Mouse (Mus musculus) MEL (cell line): ENCODE measurements around the gene Proser1. TPM values are rescaled to one million over a fixed set of nuclear protein-coding genes. Genes with fewer than 3 reads are reported as not detected.

Source experiments
- DNase-seq: peaks from one replicate; pipeline ENCODE4 v3.0.0; 2011; ENCODE audit warnings: low read depth, low spot score
- H3K27ac ChIP-seq: 2 replicates; pipeline ENCODE4 v1.5.1; 2012; ENCODE audit warnings: low read depth, mild to moderate bottlenecking, control low read depth, low read length, moderate library complexity; ENCODE audit not compliant: control insufficient read depth
- H3K27me3 ChIP-seq, 2 experiments: fragments of 150-350 bp in 1 of 2; sonication (generic) in 1 of 2; 2 replicates each; pipeline ENCODE4 v1.6.1; 2012; ENCODE audit warnings: low read length in 2 of 2, mild to moderate bottlenecking in 2 of 2, improper control_type of control experiment in 1 of 2, moderate library complexity in 1 of 2; ENCODE audit not compliant: insufficient read depth in 2 of 2, control insufficient read depth in 1 of 2
- H3K36me3 ChIP-seq, 2 experiments: 2 replicates each; pipeline ENCODE4 v1.6.1; 2012 to 2014; ENCODE audit warnings: low read length in 2 of 2, improper control_type of control experiment in 1 of 2, inconsistent platforms in 1 of 2, mild to moderate bottlenecking in 1 of 2; ENCODE audit not compliant: insufficient read depth in 2 of 2, control insufficient read depth in 1 of 2
- H3K4me1 ChIP-seq, 2 experiments: fragments of 150-350 bp in 1 of 2; sonication (generic) in 1 of 2; 2 replicates each; pipeline ENCODE4 v1.6.1; 2012; ENCODE audit warnings: low read length in 2 of 2, improper control_type of control experiment in 1 of 2, mild to moderate bottlenecking in 1 of 2; ENCODE audit not compliant: insufficient read depth in 2 of 2, control insufficient read depth in 1 of 2
- H3K4me3 ChIP-seq, 2 experiments: fragments of 150-350 bp in 1 of 2; sonication (generic) in 1 of 2; 2 replicates each; pipeline ENCODE4 v1.5.1; 2012; ENCODE audit warnings: low read depth in 2 of 2, low read length in 2 of 2, mild to moderate bottlenecking in 2 of 2, moderate library complexity in 2 of 2, control low read depth in 1 of 2, improper control_type of control experiment in 1 of 2; ENCODE audit not compliant: control insufficient read depth in 1 of 2, insufficient read depth in 1 of 2
- H3K79me2 ChIP-seq: 2 replicates; pipeline ENCODE4 v1.6.1; 2012; ENCODE audit warnings: mild to moderate bottlenecking, low read length, moderate library complexity; ENCODE audit not compliant: control insufficient read depth, poor library complexity, insufficient read depth
- H3K9ac ChIP-seq: 2 replicates; pipeline ENCODE4 v1.6.1; 2012; ENCODE audit warnings: low read depth, mild to moderate bottlenecking, control low read depth, low read length, moderate library complexity; ENCODE audit not compliant: control insufficient read depth, poor library complexity, severe bottlenecking
- H3K9me3 ChIP-seq: fragments of 150-350 bp; sonication (generic); replicated peaks from 2 replicates; pipeline ENCODE4 v1.6.1; 2012; ENCODE audit warnings: mild to moderate bottlenecking, low read length, improper control_type of control experiment, moderate library complexity; ENCODE audit not compliant: insufficient read depth
- BHLHE40 ChIP-seq: IDR thresholded peaks from 2 replicates; pipeline ENCODE4 v1.6.1; 2012; ENCODE audit warnings: low read depth, mild to moderate bottlenecking, inconsistent platforms, low read length, improper control_type of control experiment, borderline replicate concordance
- EP300 ChIP-seq, 2 experiments: IDR thresholded peaks; 2 replicates each; pipeline ENCODE4 v1.6.1; 2011; ENCODE audit warnings: improper control_type of control experiment in 2 of 2, low read length in 2 of 2, low read depth in 1 of 2, mild to moderate bottlenecking in 1 of 2
- KAT2A ChIP-seq: conservative IDR thresholded peaks from 2 replicates; pipeline ENCODE4 v1.6.1; 2012; ENCODE audit warnings: low read depth, low read length, improper control_type of control experiment, inconsistent platforms
- MAX ChIP-seq: IDR thresholded peaks from 2 replicates; pipeline ENCODE4 v1.6.1; 2011; ENCODE audit warnings: low read length, improper control_type of control experiment
- MEF2A ChIP-seq: IDR thresholded peaks from 2 replicates; pipeline ENCODE4 v1.6.1; 2014; ENCODE audit warnings: low read depth, mild to moderate bottlenecking, inconsistent platforms, low read length, improper control_type of control experiment; ENCODE audit not compliant: poor library complexity, insufficient replicate concordance, severe bottlenecking; ENCODE audit errors: extremely low read depth
- MXI1 ChIP-seq: IDR thresholded peaks from 2 replicates; pipeline ENCODE4 v1.6.1; 2011; ENCODE audit warnings: mild to moderate bottlenecking, low read depth, low read length, improper control_type of control experiment
- MYB ChIP-seq: IDR thresholded peaks from 2 replicates; pipeline ENCODE4 v1.6.1; 2011; ENCODE audit warnings: mild to moderate bottlenecking, low read depth, low read length, improper control_type of control experiment
- NELFE ChIP-seq: IDR thresholded peaks from 2 replicates; pipeline ENCODE4 v1.6.1; 2011; ENCODE audit warnings: low read depth, low read length, improper control_type of control experiment
- POLR2A ChIP-seq, 2 experiments: IDR thresholded peaks; 2 replicates each; pipeline ENCODE4 v1.6.1; 2011 to 2012; ENCODE audit warnings: low read length in 2 of 2, mild to moderate bottlenecking in 2 of 2, control low read depth in 1 of 2, improper control_type of control experiment in 1 of 2, low read depth in 1 of 2, moderate library complexity in 1 of 2; ENCODE audit not compliant: control insufficient read depth in 1 of 2, insufficient read depth in 1 of 2, poor library complexity in 1 of 2
- POLR2AphosphoS2 ChIP-seq: IDR thresholded peaks from 2 replicates; pipeline ENCODE4 v1.6.1; 2011; ENCODE audit warnings: low read length, improper control_type of control experiment
- POLR2AphosphoS5 ChIP-seq: IDR thresholded peaks from 2 replicates; pipeline ENCODE4 v1.6.1; 2012; ENCODE audit warnings: low read depth, borderline replicate concordance, mild to moderate bottlenecking, inconsistent platforms, low read length, moderate library complexity, mixed read lengths
- RAD21 ChIP-seq: IDR thresholded peaks from 2 replicates; pipeline ENCODE4 v1.6.1; 2011; ENCODE audit warnings: mild to moderate bottlenecking, low read depth, low read length, improper control_type of control experiment
- TBP ChIP-seq: IDR thresholded peaks from 2 replicates; pipeline ENCODE4 v1.8.0; 2011; ENCODE audit warnings: low read depth, low read length, improper control_type of control experiment
- UBTF ChIP-seq: IDR thresholded peaks from 2 replicates; pipeline ENCODE4 v1.6.1; 2012; ENCODE audit warnings: low read depth, mild to moderate bottlenecking, inconsistent platforms, low read length, improper control_type of control experiment, moderate library complexity, borderline replicate concordance; ENCODE audit not compliant: insufficient read depth
- USF1 ChIP-seq: IDR thresholded peaks from 2 replicates; pipeline ENCODE4 v1.6.1; 2014; ENCODE audit warnings: low read depth, mild to moderate bottlenecking, inconsistent platforms, low read length, improper control_type of control experiment, moderate library complexity
- ZC3H11A ChIP-seq: IDR thresholded peaks from 2 replicates; pipeline ENCODE4 v1.6.1; 2012; ENCODE audit warnings: low read depth, mild to moderate bottlenecking, inconsistent platforms, low read length, improper control_type of control experiment
- ZKSCAN1 ChIP-seq: IDR thresholded peaks from 2 replicates; pipeline ENCODE4 v1.6.1; 2012; ENCODE audit warnings: low read depth, mild to moderate bottlenecking, inconsistent platforms, low read length, improper control_type of control experiment, moderate library complexity
- ZMIZ1 ChIP-seq: IDR thresholded peaks from 2 replicates; pipeline ENCODE4 v1.6.1; 2012; ENCODE audit warnings: low read depth, mild to moderate bottlenecking, inconsistent platforms, low read length, improper control_type of control experiment, moderate library complexity
- polyA plus RNA-seq, 2 experiments: library from polyadenylated mRNA; stranded (reverse) in 1 of 2; unstranded in 1 of 2; fragments of >175 nt in 1 of 2; fragments of >200 nt in 1 of 2; gene quantifications; 2 replicates each; pipeline versions ENCODE4 v1.2.1 to v1.2.4; 2012; ENCODE audit warnings: low replicate concordance in 2 of 2, low read depth in 1 of 2; ENCODE audit not compliant: insufficient read length in 2 of 2, insufficient read depth in 1 of 2, missing spikeins in 1 of 2
- total RNA-seq: library from RNA; depleted of rRNA; stranded (reverse); fragments of 300-350 nt; gene quantifications from 2 replicates; pipeline ENCODE4 v1.2.3, GENCODE M21; 2012

The Proser1 gene
- total and polyA plus RNA-seq, 3 experiments: 3.5 to 107 (median 24.6) TPM

- Histone ChIP-seq H3K4me3 (no peak overlapping the region), H3K79me2 (no peaks in the 10 kb centered on the region), H3K27ac (no peak overlapping the region), H3K9ac (no peak overlapping the region), H3K9me3 (no peaks in the 10 kb centered on the region), H3K4me1 (no peaks in the 10 kb centered on the region), H3K36me3 (peaks cover 0 to 2% of the 10 kb centered on the region in 2 experiments; a peak in 2 of 4 replicates), H3K27me3 (no peaks in the 10 kb centered on the region)
- DNase-seq: no peak
- TF ChIP-seq USF1: no peak
- no peak for TF ChIP-seq ZMIZ1
- TF ChIP-seq POLR2A (IDR thresholded peaks at IDR 0.05; ENCODE audit: control insufficient read depth in 1 of 2, insufficient read depth in 1 of 2, low read depth in 1 of 2, low read length in 2 of 2, poor library complexity in 1 of 2): no peak
- no peak for TF ChIP-seq EP300 (IDR thresholded peaks at IDR 0.05; ENCODE audit: low read depth in 1 of 2, low read length in 2 of 2)
- TF ChIP-seq NELFE: no peak
- TF ChIP-seq KAT2A: no peak
- no peak for TF ChIP-seq MEF2A
- TF ChIP-seq ZC3H11A: no peak
- no peak for TF ChIP-seq POLR2AphosphoS2
- TF ChIP-seq TBP: no peak
- TF ChIP-seq ZKSCAN1: no peak
- TF ChIP-seq MAX: no peak
Measured at GRCm38 (mm10) chr3:53454005-53454404, 9.5 kb upstream of the Proser1 start.

GRCm38 (mm10) chr3:53454561-53454960 is 8.9 kb upstream of the Proser1 start:
- Histone ChIP-seq H3K27ac (no peak overlapping the region), H3K9ac (no peak overlapping the region), H3K36me3 (peaks cover 0 to 2% of the 10 kb centered on the region in 2 experiments; a peak in 2 of 4 replicates), H3K27me3 (no peaks in the 10 kb centered on the region), H3K9me3 (no peaks in the 10 kb centered on the region), H3K4me1 (no peaks in the 10 kb centered on the region), H3K4me3 (no peak overlapping the region), H3K79me2 (no peaks in the 10 kb centered on the region)
- TF ChIP-seq MYB (no peak), POLR2AphosphoS5 (no peak), RAD21 (no peak), EP300 (IDR thresholded peaks at IDR 0.05; ENCODE audit: low read depth in 1 of 2, low read length in 2 of 2) (no peak), MEF2A (no peak), MXI1 (no peak), BHLHE40 (no peak), UBTF (no peak)
- no peak for DNase-seq
